In the genomic region with DNA sequence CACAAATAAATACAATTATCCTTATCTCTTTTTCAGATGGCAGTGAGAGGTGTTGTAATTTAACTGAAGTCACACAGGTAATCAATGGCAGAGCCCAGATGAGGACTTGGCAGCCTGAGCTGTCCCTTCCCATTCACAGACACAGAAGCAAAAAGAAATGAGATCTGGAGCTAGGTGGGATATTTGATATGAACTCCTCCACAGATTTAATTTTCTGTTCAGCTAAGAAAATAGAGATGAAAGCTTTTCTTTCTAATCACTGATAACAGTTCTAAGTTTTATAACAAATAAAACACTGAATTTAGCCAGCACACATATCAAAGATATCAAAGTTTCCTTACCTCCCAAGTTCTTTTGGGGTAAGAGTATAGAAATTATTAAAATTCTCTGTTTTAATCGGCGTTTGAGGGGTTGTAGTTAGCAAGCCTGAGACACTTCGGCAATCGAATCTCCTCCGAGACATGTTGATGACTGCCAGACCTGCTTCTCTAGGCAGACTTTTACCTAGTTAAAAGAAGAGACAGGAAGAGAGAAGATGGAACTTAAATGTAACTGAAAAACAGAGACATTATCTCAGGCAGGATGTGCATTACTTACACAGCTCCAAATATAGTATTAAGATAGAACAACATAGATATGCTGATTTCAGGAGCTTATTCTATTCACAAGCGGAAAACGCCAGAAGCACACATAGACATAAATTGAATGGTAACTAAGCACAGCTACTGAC, we compare ENCODE assay signal across 31 mouse cellular contexts. TPM values are rescaled to one million over a fixed set of nuclear protein-coding genes. Genes with fewer than 3 reads are reported as not detected.
DNase-seq lines count a peak whose midpoint lies in the region; ATAC-seq lines count a peak whose summit lies in the region.
"Had no signal": no experiment of that assay in that cellular context is flagged by ENCODE, and none has a peak within 500 bp of the region (broad histone marks: within the 10 kb centered on the region; RNA-seq: fewer than 3 reads in every experiment).

No protein-coding gene starts in this region.

- ATAC-seq in heart, embryonic 11.5 days (replicated peaks; ENCODE audit: insufficient number of reproducible peaks, low FRiP score, low TSS enrichment) = no peak
- ATAC-seq in activated CD4-positive, CD25-positive, alpha-beta regulatory T cell, adult 4 months = peak; percentile 40
- ATAC-seq: forebrain, embryonic 14.5 days; midbrain, embryonic 13.5 days had no signal

- H3K27me3 ChIP-seq in heart, embryonic 11.5 days (ENCODE audit: control insufficient read depth, insufficient read depth, low read length) = no peaks in the 10 kb centered on the region
- H3K27me3 ChIP-seq: embryonic facial prominence, embryonic 12.5 days; heart, embryonic 12.5 days; hindbrain, embryonic 13.5 days; midbrain, embryonic 13.5 days; neural tube, embryonic 15.5 days had no signal

- DNase-seq in heart, adult 11 months = peak; percentile 54
- DNase-seq in CD4-positive, CD25-positive, alpha-beta regulatory T cell, adult 2 months (ENCODE audit: low read depth, low spot score) = peak; percentile 75
- DNase-seq in thymus, postnatal 14 days = peak; percentile 56
- no peak for DNase-seq in embryo, embryonic 11 days
- DNase-seq in kidney, adult 9 months = no peak
- DNase-seq in layer of hippocampus, adult 11-12 months (ENCODE audit: low spot score) = no peak
- DNase-seq: adrenal gland, postnatal 25 days; cerebellum, adult 2 months; cerebellum, postnatal 36 days; gastrocnemius, postnatal 25 days; heart, adult 18-20 months; heart, postnatal 4 days; kidney, adult 18-20 months; layer of hippocampus, adult 9-11 months; liver; lung, adult 2 months; lung, postnatal 10 days; retina, postnatal 1 day; right cerebral cortex, postnatal 25 days; spleen, adult 18-20 months had no signal

- no peaks in the 10 kb centered on the region for H3K4me1 ChIP-seq in heart, embryonic 11.5 days (ENCODE audit: control insufficient read depth, insufficient read depth, low read length)
- H3K4me1 ChIP-seq: embryonic facial prominence, embryonic 12.5 days; heart, embryonic 12.5 days; hindbrain, embryonic 13.5 days; midbrain, embryonic 13.5 days; neural tube, embryonic 15.5 days had no signal

- H3K9ac ChIP-seq in heart, embryonic 11.5 days (ENCODE audit: low read depth, low read length) = no peak overlapping the region
- H3K9ac ChIP-seq: embryonic facial prominence, embryonic 12.5 days; heart, embryonic 12.5 days; hindbrain, embryonic 13.5 days; liver, embryonic 14.5 days; midbrain, embryonic 13.5 days; neural tube, embryonic 15.5 days had no signal

- H3K27ac ChIP-seq in heart, embryonic 11.5 days (ENCODE audit: low read depth, low read length) = no peak overlapping the region
- H3K27ac ChIP-seq: embryonic facial prominence, embryonic 12.5 days; hindbrain, embryonic 13.5 days; kidney, postnatal 0 days; liver, embryonic 14.5 days; macrophage; midbrain, embryonic 13.5 days; neural tube, embryonic 15.5 days had no signal

- 76% methylated on average over 7 of the region's 7 CpGs for WGBS in heart, embryonic 11.5 days (ENCODE audit: insufficient replicate concordance)

- H3K4me3 ChIP-seq in heart, embryonic 11.5 days (ENCODE audit: low read depth, low read length) = no peak overlapping the region
- H3K4me3 ChIP-seq: embryonic facial prominence, embryonic 12.5 days; heart, embryonic 12.5 days; hindbrain, embryonic 13.5 days; midbrain, embryonic 13.5 days; neural tube, embryonic 15.5 days had no signal

- no peaks in the 10 kb centered on the region for H3K9me3 ChIP-seq in heart, embryonic 11.5 days (replicated peaks; ENCODE audit: control insufficient read depth, low read length)
- H3K9me3 ChIP-seq: embryonic facial prominence, embryonic 12.5 days; heart, embryonic 12.5 days; hindbrain, embryonic 13.5 days; midbrain, embryonic 13.5 days; neural tube, embryonic 15.5 days had no signal

- no peak overlapping the region for H3K4me2 ChIP-seq in heart, embryonic 11.5 days
- H3K4me2 ChIP-seq: embryonic facial prominence, embryonic 12.5 days; heart, embryonic 12.5 days; hindbrain, embryonic 13.5 days; midbrain, embryonic 13.5 days; neural tube, embryonic 15.5 days had no signal

- H3K36me3 ChIP-seq in heart, embryonic 11.5 days (ENCODE audit: control insufficient read depth, insufficient read depth, low read length) = no peaks in the 10 kb centered on the region
- H3K36me3 ChIP-seq: embryonic facial prominence, embryonic 12.5 days; heart, embryonic 12.5 days; hindbrain, embryonic 13.5 days; midbrain, embryonic 13.5 days; neural tube, embryonic 15.5 days had no signal

RNA-seq across cellular contexts. Expression of gene Stk17b, which starts 8.7 kb away (rescaled TPM):
- polyA plus RNA-seq in heart, embryonic 11.5 days (2014; fragmentation: Nextera tagmentation; extraction: Ambion mirVana) = 17.2 and 18.6 TPM in 2 replicates
- polyA plus RNA-seq in activated CD4-positive, CD25-positive, alpha-beta regulatory T cell, adult 4 months (2017; shearing (Covaris generic)) = 100 to 1,000 TPM; 437 to 475 TPM

Comparison
In these comparisons a context has a peak if more than half of its experiments do, and no peak if none do; other contexts are left out.
1. DNase-seq: peak in heart, adult 11 months (single experiment), CD4-positive, CD25-positive, alpha-beta regulatory T cell, adult 2 months (single experiment) and thymus, postnatal 14 days (single experiment); none in embryo, embryonic 11 days (single experiment), kidney, adult 9 months (single experiment) and layer of hippocampus, adult 11-12 months (single experiment).
2. RNA of gene Stk17b, which starts 8.7 kb away (polyA plus RNA-seq): 437 to 475 TPM in activated CD4-positive, CD25-positive, alpha-beta regulatory T cell, adult 4 months; 17.2 to 18.6 TPM in heart, embryonic 11.5 days; every median in the first group is over 10 times any median in the second.